Comparison of ENCODE assay signal across 23 mouse cellular contexts in the genomic region with DNA sequence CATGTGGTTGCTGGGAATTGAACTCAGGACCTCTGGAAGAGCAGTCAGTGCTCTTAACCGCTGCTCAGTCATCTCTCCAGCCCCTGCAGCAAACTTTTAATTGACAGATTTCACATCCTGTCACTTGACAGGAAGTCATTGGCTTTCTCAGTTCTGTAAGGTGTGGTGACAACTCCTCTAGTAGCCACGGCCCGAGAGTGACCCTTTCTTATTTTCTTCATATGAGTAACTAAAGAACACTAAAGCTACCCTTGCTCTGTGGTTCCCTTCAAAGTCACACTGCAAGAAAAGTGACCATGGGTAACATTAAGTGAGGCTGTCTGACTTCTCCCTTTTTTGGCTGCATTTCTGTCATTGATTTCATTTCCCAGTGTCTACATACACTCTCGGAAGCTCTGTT. TPM values are rescaled to one million over a fixed set of nuclear protein-coding genes. Genes with fewer than 3 reads are reported as not detected.
"Had no signal": no experiment of that assay in that cellular context is flagged by ENCODE, and none has a peak within 500 bp of the region (broad histone marks: within the 10 kb centered on the region; RNA-seq: fewer than 3 reads in every experiment).

No protein-coding gene starts in this region.

- H3K9me3 ChIP-seq: liver, embryonic 15.5 days; lung, embryonic 15.5 days; midbrain, embryonic 10.5 days; midbrain, embryonic 12.5 days; neural tube, embryonic 13.5 days; neural tube, embryonic 15.5 days had no signal

- H3K4me3 ChIP-seq: liver, embryonic 15.5 days; lung, embryonic 15.5 days; midbrain, embryonic 10.5 days; midbrain, embryonic 12.5 days; neural tube, embryonic 13.5 days; neural tube, embryonic 15.5 days had no signal

- DNase-seq: liver, postnatal 0 days; lung, adult 2 months; lung, postnatal 14 days; lung, postnatal 36 days; midbrain, embryonic 14.5 days; right cerebral cortex, postnatal 25 days; right cerebral cortex, postnatal 4 days; spleen, adult 18-20 months; thymus, adult 18-20 months; thymus, postnatal 14 days; thymus, postnatal 36 days had no signal

- ATAC-seq: liver, postnatal 0 days; lung, postnatal 0 days; midbrain, embryonic 16.5 days had no signal

- H3K27ac ChIP-seq: liver, embryonic 15.5 days; lung, embryonic 15.5 days; macrophage; midbrain, embryonic 10.5 days; midbrain, embryonic 12.5 days; neural tube, embryonic 13.5 days; neural tube, embryonic 15.5 days had no signal

- H3K4me1 ChIP-seq: liver, embryonic 15.5 days; lung, embryonic 15.5 days had no signal

- H3K36me3 ChIP-seq: liver, embryonic 15.5 days; lung, embryonic 15.5 days; midbrain, embryonic 10.5 days; midbrain, embryonic 12.5 days; neural tube, embryonic 13.5 days; neural tube, embryonic 15.5 days had no signal

- H3K9ac ChIP-seq: liver, embryonic 15.5 days; liver, postnatal 0 days; lung, embryonic 15.5 days; midbrain, embryonic 12.5 days; neural tube, embryonic 13.5 days; neural tube, embryonic 15.5 days had no signal

- H3K4me2 ChIP-seq: liver, embryonic 15.5 days; lung, embryonic 15.5 days; midbrain, embryonic 12.5 days; neural tube, embryonic 13.5 days; neural tube, embryonic 15.5 days had no signal

RNA-seq across cellular contexts. Expression of a gene that starts 49.4 kb away (rescaled TPM):
- total RNA-seq: megakaryocyte-erythroid progenitor cell, adult 5-6 weeks had no signal
- polyA plus RNA-seq: macrophage; midbrain, embryonic 12.5 days; small intestine, adult 2 months; thymus, postnatal 0 days had no signal
